Mouse (Mus musculus) sigmoid colon, adult 10 weeks (tissue): ENCODE results near the gene Cd177. TPM values are rescaled to one million over a fixed set of nuclear protein-coding genes. Genes with fewer than 3 reads are reported as not detected.

Experiments
- polyA plus RNA-seq: library from polyadenylated mRNA; stranded (reverse); fragments of 350-450 nt; fragmentation: Illumina TruSeq; extraction: RNeasy Lipid Tissue Mini Kit (QIAGEN cat#74804); gene quantifications from one replicate; pipeline ENCODE4 v1.2.3, GENCODE M21; 2014; ENCODE audit warnings: low read depth, low replicate concordance

Gene Cd177
- polyA plus RNA-seq, result 7.5 TPM

GRCm38 (mm10) chr7:24760211-24760610 lies at the start of gene Cd177:
Gene Cd177, minus strand, starts transcription at chr7:24760311.

GRCm38 (mm10) chr7:24776918-24777317 lies 16.8 kb upstream of the Cd177 start, which contains the start of gene Ceacam10:
Gene Ceacam10, plus strand, starts transcription at chr7:24777206.

GRCm38 (mm10) chr7:24726808-24727207 lies 33.3 kb downstream of the Cd177 start, which contains the start of gene Gm4763:
Gene Gm4763, minus strand, starts transcription at chr7:24726908.

GRCm38 (mm10) chr7:24708832-24709292 lies 51.2 kb downstream of the Cd177 start, which contains the start of gene BC049730:
Gene BC049730, plus strand, starts transcription at chr7:24709242.

Other genes starting within 250 kb of the Cd177 start
- not detected for gene AC161166.1, start 247.9 kb downstream of the Cd177 start, polyA plus RNA-seq
- 7.1 TPM for gene Irgq, start 229.6 kb downstream of the Cd177 start, polyA plus RNA-seq
- not detected for gene Pinlyp, start 214.2 kb downstream of the Cd177 start, polyA plus RNA-seq
- 1.5 TPM for gene Xrcc1, start 214.0 kb downstream of the Cd177 start, polyA plus RNA-seq
- gene Ethe1, start 172.8 kb downstream of the Cd177 start, polyA plus RNA-seq, result 15.0 TPM
- not detected for gene Zfp575, start 172.7 kb downstream of the Cd177 start, polyA plus RNA-seq
- not detected for gene Phldb3, start 149.5 kb downstream of the Cd177 start, polyA plus RNA-seq
- not detected for gene Lypd3, start 123.8 kb downstream of the Cd177 start, polyA plus RNA-seq
- gene Tex101, start 83.6 kb downstream of the Cd177 start, polyA plus RNA-seq, result not detected
- not detected for gene BC049730, start 51.1 kb downstream of the Cd177 start, polyA plus RNA-seq
- gene Gm4763, start 33.4 kb downstream of the Cd177 start, polyA plus RNA-seq, result not detected
- 116 TPM for gene Ceacam10, start 16.9 kb upstream of the Cd177 start, polyA plus RNA-seq
- not detected for gene Gm9844, start 101.9 kb upstream of the Cd177 start, polyA plus RNA-seq
- gene Lypd4, start 109.6 kb upstream of the Cd177 start, polyA plus RNA-seq, result not detected
- gene Dmrtc2, start 109.7 kb upstream of the Cd177 start, polyA plus RNA-seq, result not detected
- gene Rps19, start 124.1 kb upstream of the Cd177 start, polyA plus RNA-seq, result 24.5 TPM
- 1.3 TPM for gene Cd79a, start 137.1 kb upstream of the Cd177 start, polyA plus RNA-seq
- gene Arhgef1, start 142.6 kb upstream of the Cd177 start, polyA plus RNA-seq, result 1.7 TPM
- not detected for gene Gm4881, start 184.2 kb upstream of the Cd177 start, polyA plus RNA-seq
- gene Rabac1, start 212.4 kb upstream of the Cd177 start, polyA plus RNA-seq, result not detected
- not detected for gene Atp1a3, start 245.6 kb upstream of the Cd177 start, polyA plus RNA-seq